12 mouse cellular contexts compared by ENCODE assay signal in genomic region chr13:92639093-92640014, GRCm38 (mm10). TPM values are rescaled to one million over a fixed set of nuclear protein-coding genes. Genes with fewer than 3 reads are reported as not detected.
DNase-seq lines count a peak whose midpoint lies in the region; ATAC-seq lines count a peak whose summit lies in the region.
"Had no signal": no experiment of that assay in that cellular context is flagged by ENCODE, and none has a peak within 500 bp of the region (broad histone marks: within the 10 kb centered on the region; RNA-seq: fewer than 3 reads in every experiment).

No protein-coding gene starts in this region.

- peak; percentile 93 for DNase-seq in right cerebral cortex, adult 18-20 months
- no peak for DNase-seq in right cerebral cortex, postnatal 4 days
- DNase-seq in frontal cortex, postnatal 36 days (ENCODE audit: low spot score in 2 of 2), result peak; percentile 79 to 92
- DNase-seq in thymus, postnatal 4 days, result peak; percentile 47
- no peak for DNase-seq in heart, postnatal 14 days
- no peak for DNase-seq in kidney, adult 9 months
- DNase-seq: cerebellum, adult 9-10 months; gastrocnemius, postnatal 14 days had no signal

- intact Hi-C loops in heart, postnatal 14 days (cut with DNase I), result no loop called here

- ATAC-seq in megakaryocyte progenitor cell, adult 5-6 weeks (replicated peaks; ENCODE audit: poor library complexity), result peak; percentile 52
- no peak for ATAC-seq in megakaryocyte, adult 5-6 weeks (ENCODE audit: poor library complexity, severe bottlenecking)
- ATAC-seq: intestine, embryonic 15.5 days; Patski had no signal

RNA-seq across cellular contexts. Expression of gene Serinc5, which starts 28.5 kb away (rescaled TPM):
- 9.1 and 9.4 TPM in 2 replicates for total RNA-seq in megakaryocyte progenitor cell, adult 5-6 weeks (2015)
- total RNA-seq in megakaryocyte progenitor cell, adult 5-6 weeks (2017), result 5.9 TPM in 2 replicates
- 10 to 100 TPM; 27.2 to 28.4 TPM for total RNA-seq in heart, postnatal 14 days (2021)
- 10.8 and 12.0 TPM in 2 replicates for total RNA-seq in megakaryocyte, adult 5-6 weeks (2015)
- total RNA-seq in megakaryocyte, adult 5-6 weeks (2017), result 9.7 and 11.8 TPM in 2 replicates

Comparison
In these comparisons a context has a peak if more than half of its experiments do, and no peak if none do; other contexts are left out.
1. DNase-seq: peak in right cerebral cortex, adult 18-20 months (single experiment), frontal cortex, postnatal 36 days (2 of 2) and thymus, postnatal 4 days (single experiment); none in right cerebral cortex, postnatal 4 days (single experiment), heart, postnatal 14 days (0 of 2) and kidney, adult 9 months (single experiment).